Mouse (Mus musculus) neutrophil, adult 83 days (primary cell): ENCODE results near the gene Lum. TPM values are rescaled to one million over a fixed set of nuclear protein-coding genes. Genes with fewer than 3 reads are reported as not detected.

Experiments used
- total RNA-seq, 2 experiments: library from RNA; stranded (reverse); gene quantifications; one replicate each; pipeline ENCODE4 v1.2.4; 2023

The Lum gene
- total RNA-seq, result 1 to 10 TPM; 1.3 to 1.6 TPM

GRCm38 (mm10) chr10:97564957-97565856 is at the start of gene Lum:
Gene Lum, plus strand, starts transcription at chr10:97565128.

GRCm38 (mm10) chr10:97606579-97606978 is 41.7 kb downstream of the Lum start, which contains the start of gene Kera:
Gene Kera, plus strand, starts transcription at chr10:97606879.

Other genes starting within 250 kb of the Lum start
- 1 to 10 TPM; 5.1 to 7.6 TPM for gene Dcn, start 85.5 kb upstream of the Lum start, total RNA-seq
- not detected for gene Kera, start 41.8 kb downstream of the Lum start, total RNA-seq
- not detected for gene Epyc, start 78.9 kb downstream of the Lum start, total RNA-seq
- not detected for gene Ccer1, start 127.9 kb downstream of the Lum start, total RNA-seq
- gene C030005K15Rik, start 161.6 kb downstream of the Lum start, total RNA-seq, result not detected